Mouse (Mus musculus) cerebellum, adult 8-10 months (tissue): ENCODE data around the gene Elk4.

Source experiments
- DNase-seq: peaks from one replicate; pipeline ENCODE4 v3.0.0; 2022

The Elk4 gene

GRCm38 (mm10) chr1:132067261-132068255 is 60.2 kb downstream of the Elk4 start, which contains the start of gene Mfsd4a:
Mfsd4a (minus strand) TSS chr1:132068062.
- peak; percentile 71 for DNase-seq

- DNase-seq: no peak
Observed at GRCm38 (mm10) chr1:132069436-132069835, 62.0 kb downstream of the Elk4 start.

DNA sequence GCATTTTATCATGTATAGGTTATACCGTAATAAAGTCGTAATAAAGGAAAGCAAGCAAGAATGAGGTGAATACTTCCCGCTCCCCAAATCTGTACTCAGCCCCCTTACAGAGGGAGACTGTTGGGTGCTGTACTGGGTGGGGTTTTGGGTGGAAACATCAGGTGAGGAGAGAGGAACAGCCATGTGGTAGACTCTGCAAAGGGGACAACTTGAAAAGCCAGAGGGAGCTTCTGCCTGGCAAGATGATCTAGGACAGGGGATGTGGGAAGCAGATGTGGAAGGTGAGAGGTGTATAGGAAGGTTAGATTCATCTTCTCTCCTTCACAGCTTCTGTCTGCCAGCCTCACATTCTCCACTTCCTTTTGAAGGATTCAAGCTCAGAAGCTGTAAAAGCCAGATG is 63.3 kb downstream of the Elk4 start:
- no peak for DNase-seq

DNA sequence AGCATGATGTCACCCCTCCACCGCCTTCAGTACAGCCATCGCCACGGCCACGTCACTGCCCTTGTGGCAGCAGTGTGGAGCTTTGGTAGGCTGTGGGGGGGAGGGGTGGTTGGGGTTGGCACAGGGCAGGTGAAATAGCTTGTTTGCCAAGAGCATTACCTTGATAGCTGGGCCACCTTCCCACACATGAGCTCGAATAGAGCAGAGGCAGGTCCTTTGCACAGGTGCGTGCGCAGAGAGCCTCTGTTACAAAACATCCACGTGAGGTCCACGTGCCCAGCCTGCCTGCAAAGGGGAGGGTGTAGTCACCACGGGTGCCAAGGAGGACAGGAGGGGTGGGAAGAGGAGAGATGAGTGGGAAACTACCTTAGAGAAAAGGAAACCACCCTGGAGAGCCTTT is 68.2 kb downstream of the Elk4 start:
- no peak for DNase-seq

GRCm38 (mm10) chr1:132078413-132078812 is 71.0 kb downstream of the Elk4 start:
- DNase-seq: no peak
